Mouse (Mus musculus): Measurements from ENCODE around the gene 1600002K03Rik. TPM values are rescaled to one million over a fixed set of nuclear protein-coding genes. Genes with fewer than 3 reads are reported as not detected.
"Not testable (repeated sequence)": the region's sequence is repeated elsewhere in the genome, so short reads cannot be mapped to it uniquely, and the experiment has no call there.

The 1600002K03Rik gene
- polyA plus RNA-seq, 1 experiment from 2014 or later = 9.7 TPM

GRCm38 (mm10) chr10:80207676-80208075 is 34.9 kb downstream of the 1600002K03Rik start:
- no peak for ATAC-seq (ENCODE audit: low FRiP score, low read depth)
- no peak overlapping the region for H3K4me2 ChIP-seq (replicated peaks)
- no peaks in the 10 kb centered on the region for H3K9me3 ChIP-seq
- no peak overlapping the region for H3K9ac ChIP-seq
- H3K4me3 ChIP-seq = no peak overlapping the region
- H3K27ac ChIP-seq = no peak overlapping the region
- 67% methylated on average over 10 of the region's 10 CpGs for WGBS
- no peaks in the 10 kb centered on the region for H3K36me3 ChIP-seq
- peaks cover 14% of the 10 kb centered on the region for H3K27me3 ChIP-seq
- peaks cover 7% of the 10 kb centered on the region for H3K4me1 ChIP-seq

- peaks cover 14% of the 10 kb centered on the region for H3K27me3 ChIP-seq
- no peak for ATAC-seq (ENCODE audit: low FRiP score, low read depth)
- H3K4me3 ChIP-seq = no peak overlapping the region
- 77% methylated on average over 4 of the region's 4 CpGs for WGBS
- H3K4me1 ChIP-seq = peaks cover 7% of the 10 kb centered on the region
- no peak overlapping the region for H3K27ac ChIP-seq
- H3K36me3 ChIP-seq = no peaks in the 10 kb centered on the region
- H3K9me3 ChIP-seq = no peaks in the 10 kb centered on the region
- no peak overlapping the region for H3K9ac ChIP-seq
- no peak overlapping the region for H3K4me2 ChIP-seq (replicated peaks)
Measured at GRCm38 (mm10) chr10:80208248-80208647, 35.5 kb downstream of the 1600002K03Rik start.

GRCm38 (mm10) chr10:80208841-80209371 is 36.2 kb downstream of the 1600002K03Rik start:
- Histone ChIP-seq H3K27me3 (peaks cover 14% of the 10 kb centered on the region), H3K4me1 (peaks cover 7% of the 10 kb centered on the region), H3K9ac (peak overlapping the region; percentile 36), H3K4me2 (replicated peaks) (peak overlapping the region; percentile 37), H3K4me3 (0 out of 2 replicates have a peak overlapping the region, but pooled peaks have one; percentile 1), H3K27ac (no peak overlapping the region), H3K9me3 (no peaks in the 10 kb centered on the region), H3K36me3 (no peaks in the 10 kb centered on the region)
- WGBS = 14% methylated on average over 24 of the region's 24 CpGs
- ATAC-seq (ENCODE audit: low FRiP score, low read depth) = no peak

- H3K4me2 ChIP-seq (replicated peaks); H3K4me1 ChIP-seq; ATAC-seq (ENCODE audit: low FRiP score, low read depth); H3K9me3 ChIP-seq; H3K36me3 ChIP-seq; H3K4me3 ChIP-seq; H3K27ac ChIP-seq; H3K9ac ChIP-seq: not testable (repeated sequence)
- 72% methylated on average over 7 of the region's 7 CpGs for WGBS
- peaks cover 17% of the 10 kb centered on the region for H3K27me3 ChIP-seq
Measured at GRCm38 (mm10) chr10:80211547-80212103, 38.9 kb downstream of the 1600002K03Rik start.

GRCm38 (mm10) chr10:80215048-80215772 is 42.5 kb downstream of the 1600002K03Rik start:
- Histone ChIP-seq H3K9ac (0 out of 2 replicates have a peak overlapping the region, but pooled peaks have one; percentile 3), H3K36me3 (no peaks in the 10 kb centered on the region), H3K4me1 (no peaks in the 10 kb centered on the region), H3K27me3 (peaks cover 3% of the 10 kb centered on the region; the same call in 1 of the 2 replicates), H3K4me2 (replicated peaks) (no peak overlapping the region), H3K4me3 (no peak overlapping the region), H3K9me3 (no peaks in the 10 kb centered on the region), H3K27ac (no peak overlapping the region)
- WGBS = 34% methylated on average over 16 of the region's 16 CpGs
- no peak for ATAC-seq (ENCODE audit: low FRiP score, low read depth)

- 38% methylated on average over 6 of the region's 9 CpGs for WGBS
- no peak for ATAC-seq (ENCODE audit: low FRiP score, low read depth)
- Histone ChIP-seq H3K27me3 (peaks cover 3% of the 10 kb centered on the region; the same call in 1 of the 2 replicates), H3K27ac (no peak overlapping the region), H3K4me1 (peaks cover 12% of the 10 kb centered on the region), H3K4me3 (no peak overlapping the region), H3K9ac (no peak overlapping the region), H3K9me3 (no peaks in the 10 kb centered on the region), H3K4me2 (replicated peaks) (no peak overlapping the region), H3K36me3 (no peaks in the 10 kb centered on the region)
Measured at GRCm38 (mm10) chr10:80220676-80221075, 47.9 kb downstream of the 1600002K03Rik start.

- H3K27ac ChIP-seq = not testable (repeated sequence)
Measured at GRCm38 (mm10) chr10:80223137-80223536, 50.4 kb downstream of the 1600002K03Rik start.

More at GRCm38 (mm10) chr10:80223137-80223536, 50.4 kb downstream of the 1600002K03Rik start:
- not testable (repeated sequence) for H3K4me2 ChIP-seq (replicated peaks); ATAC-seq (ENCODE audit: low FRiP score, low read depth); H3K9ac ChIP-seq; H3K9me3 ChIP-seq; H3K4me3 ChIP-seq; H3K27me3 ChIP-seq; H3K36me3 ChIP-seq
- WGBS = 80% methylated on average over 2 of the region's 2 CpGs
- H3K4me1 ChIP-seq = peaks cover 27% of the 10 kb centered on the region

Other genes starting within 250 kb of the 1600002K03Rik start
- gene Arid3a, start 245.9 kb upstream of the 1600002K03Rik start, polyA plus RNA-seq (2015; fragmentation: Nextera tagmentation; extraction: Ambion mirVana) = 5.5 and 6.2 TPM in 2 replicates
- gene Wdr18, start 212.8 kb upstream of the 1600002K03Rik start, polyA plus RNA-seq (2015; fragmentation: Nextera tagmentation; extraction: Ambion mirVana) = 105 and 106 TPM in 2 replicates
- 0.41 and 0.73 TPM in 2 replicates for gene Grin3b, start 202.2 kb upstream of the 1600002K03Rik start, polyA plus RNA-seq (2015; fragmentation: Nextera tagmentation; extraction: Ambion mirVana)
- 16.0 and 19.5 TPM in 2 replicates for gene Tmem259, start 188.6 kb upstream of the 1600002K03Rik start, polyA plus RNA-seq (2015; fragmentation: Nextera tagmentation; extraction: Ambion mirVana)
- 287 and 299 TPM in 2 replicates for gene Cnn2, start 184.4 kb upstream of the 1600002K03Rik start, polyA plus RNA-seq (2015; fragmentation: Nextera tagmentation; extraction: Ambion mirVana)
- 1.8 and 1.9 TPM in 2 replicates for gene Abca7, start 176.4 kb upstream of the 1600002K03Rik start, polyA plus RNA-seq (2015; fragmentation: Nextera tagmentation; extraction: Ambion mirVana)
- 7.3 and 7.6 TPM in 2 replicates for gene Arhgap45, start 156.3 kb upstream of the 1600002K03Rik start, polyA plus RNA-seq (2015; fragmentation: Nextera tagmentation; extraction: Ambion mirVana)
- gene Polr2e, start 133.1 kb upstream of the 1600002K03Rik start, polyA plus RNA-seq (2015; fragmentation: Nextera tagmentation; extraction: Ambion mirVana) = 244 and 254 TPM in 2 replicates
- 462 and 477 TPM in 2 replicates for gene Gpx4, start 125.8 kb upstream of the 1600002K03Rik start, polyA plus RNA-seq (2015; fragmentation: Nextera tagmentation; extraction: Ambion mirVana)
- 13.5 and 15.2 TPM in 2 replicates for gene Sbno2, start 67.4 kb upstream of the 1600002K03Rik start, polyA plus RNA-seq (2015; fragmentation: Nextera tagmentation; extraction: Ambion mirVana)
- gene Stk11, start 57.1 kb upstream of the 1600002K03Rik start, polyA plus RNA-seq (2015; fragmentation: Nextera tagmentation; extraction: Ambion mirVana) = 17.1 and 17.4 TPM in 2 replicates
- gene Atp5d, start 34.3 kb upstream of the 1600002K03Rik start, polyA plus RNA-seq (2015; fragmentation: Nextera tagmentation; extraction: Ambion mirVana) = 456 and 475 TPM in 2 replicates
- 7.4 and 8.1 TPM in 2 replicates for gene Cbarp, start 32.1 kb upstream of the 1600002K03Rik start, polyA plus RNA-seq (2015; fragmentation: Nextera tagmentation; extraction: Ambion mirVana)
- gene Midn, start 24.7 kb upstream of the 1600002K03Rik start, polyA plus RNA-seq (2015; fragmentation: Nextera tagmentation; extraction: Ambion mirVana) = 22.9 and 23.2 TPM in 2 replicates
- 149 and 194 TPM in 2 replicates for gene Cirbp, start 7.0 kb upstream of the 1600002K03Rik start, polyA plus RNA-seq (2015; fragmentation: Nextera tagmentation; extraction: Ambion mirVana)
- 39.5 and 40.4 TPM in 2 replicates for gene Efna2, start 6.5 kb downstream of the 1600002K03Rik start, polyA plus RNA-seq (2015; fragmentation: Nextera tagmentation; extraction: Ambion mirVana)
- 94.7 and 96.9 TPM in 2 replicates for gene Mum1, start 53.5 kb downstream of the 1600002K03Rik start, polyA plus RNA-seq (2015; fragmentation: Nextera tagmentation; extraction: Ambion mirVana)
- 298 and 306 TPM in 2 replicates for gene Ndufs7, start 76.2 kb downstream of the 1600002K03Rik start, polyA plus RNA-seq (2015; fragmentation: Nextera tagmentation; extraction: Ambion mirVana)
- gene Gamt, start 88.1 kb downstream of the 1600002K03Rik start, polyA plus RNA-seq (2015; fragmentation: Nextera tagmentation; extraction: Ambion mirVana) = 57.1 and 58.4 TPM in 2 replicates
- gene Dazap1, start 88.5 kb downstream of the 1600002K03Rik start, polyA plus RNA-seq (2015; fragmentation: Nextera tagmentation; extraction: Ambion mirVana) = 64.9 and 67.9 TPM in 2 replicates
- gene Rps15, start 119.5 kb downstream of the 1600002K03Rik start, polyA plus RNA-seq (2015; fragmentation: Nextera tagmentation; extraction: Ambion mirVana) = 908 and 936 TPM in 2 replicates
- 3.3 and 3.8 TPM in 2 replicates for gene Apc2, start 123.0 kb downstream of the 1600002K03Rik start, polyA plus RNA-seq (2015; fragmentation: Nextera tagmentation; extraction: Ambion mirVana)
- gene 2310011J03Rik, start 147.6 kb downstream of the 1600002K03Rik start, polyA plus RNA-seq (2015; fragmentation: Nextera tagmentation; extraction: Ambion mirVana) = 50.7 and 51.2 TPM in 2 replicates
- gene Pcsk4, start 156.6 kb downstream of the 1600002K03Rik start, polyA plus RNA-seq (2015; fragmentation: Nextera tagmentation; extraction: Ambion mirVana) = 4.8 and 6.5 TPM in 2 replicates
- gene Reep6, start 157.0 kb downstream of the 1600002K03Rik start, polyA plus RNA-seq (2015; fragmentation: Nextera tagmentation; extraction: Ambion mirVana) = 6.1 and 6.3 TPM in 2 replicates
- 2.0 and 2.4 TPM in 2 replicates for gene Adamtsl5, start 175.5 kb downstream of the 1600002K03Rik start, polyA plus RNA-seq (2015; fragmentation: Nextera tagmentation; extraction: Ambion mirVana)
- gene Plk5, start 183.5 kb downstream of the 1600002K03Rik start, polyA plus RNA-seq (2015; fragmentation: Nextera tagmentation; extraction: Ambion mirVana) = 1.2 and 2.2 TPM in 2 replicates
- gene Mex3d, start 214.7 kb downstream of the 1600002K03Rik start, polyA plus RNA-seq (2015; fragmentation: Nextera tagmentation; extraction: Ambion mirVana) = 9.2 and 9.5 TPM in 2 replicates
- gene Mbd3, start 226.6 kb downstream of the 1600002K03Rik start, polyA plus RNA-seq (2015; fragmentation: Nextera tagmentation; extraction: Ambion mirVana) = 276 and 288 TPM in 2 replicates
- 443 and 459 TPM in 2 replicates for gene Uqcr11, start 233.9 kb downstream of the 1600002K03Rik start, polyA plus RNA-seq (2015; fragmentation: Nextera tagmentation; extraction: Ambion mirVana)

All from limb, embryonic 13.5 days (tissue).